Mouse (Mus musculus): ENCODE data around the gene Igflr1.
A peak's percentile ranks its signal among the peaks of the same experiment; 100 is the strongest.

The Igflr1 gene

GRCm38 (mm10) chr7:30553021-30553589 lies 12.1 kb upstream of the Igflr1 start:
- no peak for DNase-seq (ENCODE audit: extremely low spot score, low spot score)

- DNase-seq (ENCODE audit: extremely low spot score, low spot score), result no peak
Observed at GRCm38 (mm10) chr7:30553810-30554584, 11.2 kb upstream of the Igflr1 start.

- no peak for DNase-seq (ENCODE audit: extremely low spot score, low spot score)
Observed at GRCm38 (mm10) chr7:30556894-30557536, 8.2 kb upstream of the Igflr1 start.

- no peak for DNase-seq (ENCODE audit: extremely low spot score, low spot score)
Observed at GRCm38 (mm10) chr7:30557901-30558514, 7.2 kb upstream of the Igflr1 start.

GRCm38 (mm10) chr7:30558656-30559442 lies 6.4 kb upstream of the Igflr1 start:
- DNase-seq (ENCODE audit: extremely low spot score, low spot score), result no peak

GRCm38 (mm10) chr7:30559443-30559954 lies 5.7 kb upstream of the Igflr1 start, which contains the start of gene Lin37:
Gene Lin37, minus strand, starts transcription at chr7:30559838.
- peak; percentile 88 for DNase-seq (ENCODE audit: extremely low spot score, low spot score)

GRCm38 (mm10) chr7:30560296-30560695 lies 4.9 kb upstream of the Igflr1 start:
- no peak for DNase-seq (ENCODE audit: extremely low spot score, low spot score)

- peak; percentile 48 for DNase-seq (ENCODE audit: extremely low spot score, low spot score)
Observed at GRCm38 (mm10) chr7:30562526-30563116, 2.6 kb upstream of the Igflr1 start.

- DNase-seq (ENCODE audit: extremely low spot score, low spot score), result peak; percentile 94
Observed at GRCm38 (mm10) chr7:30563117-30563905, 1.9 kb upstream of the Igflr1 start, which contains the start of the genes U2af1l4, Gm49396 and Psenen. Gene U2af1l4, plus strand, starts transcription at chr7:30563301. Gene Gm49396, plus strand, starts transcription at chr7:30563344. Gene Psenen, minus strand, starts transcription at chr7:30563627.

- DNase-seq (ENCODE audit: extremely low spot score, low spot score), result no peak
Observed at GRCm38 (mm10) chr7:30563906-30564280, 1.3 kb upstream of the Igflr1 start.

GRCm38 (mm10) chr7:30566033-30566432 lies 806 bp downstream of the Igflr1 start:
- DNase-seq (ENCODE audit: extremely low spot score, low spot score), result no peak

GRCm38 (mm10) chr7:30567555-30567954 lies 2.3 kb downstream of the Igflr1 start:
- no peak for DNase-seq (ENCODE audit: extremely low spot score, low spot score)

- no peak for DNase-seq (ENCODE audit: extremely low spot score, low spot score)
Observed at GRCm38 (mm10) chr7:30572389-30572788, 7.2 kb downstream of the Igflr1 start.

GRCm38 (mm10) chr7:30572969-30573368 lies 7.7 kb downstream of the Igflr1 start:
- no peak for DNase-seq (ENCODE audit: extremely low spot score, low spot score)

GRCm38 (mm10) chr7:30579950-30580349 lies 14.7 kb downstream of the Igflr1 start:
- DNase-seq (ENCODE audit: extremely low spot score, low spot score), result no peak

GRCm38 (mm10) chr7:30581547-30581946 lies 16.3 kb downstream of the Igflr1 start:
- DNase-seq (ENCODE audit: extremely low spot score, low spot score), result no peak

- no peak for DNase-seq (ENCODE audit: extremely low spot score, low spot score)
Observed at GRCm38 (mm10) chr7:30584339-30584738, 19.1 kb downstream of the Igflr1 start.

- DNase-seq (ENCODE audit: extremely low spot score, low spot score), result no peak
Observed at GRCm38 (mm10) chr7:30585170-30585569, 19.9 kb downstream of the Igflr1 start.

GRCm38 (mm10) chr7:30586455-30587020 lies 21.3 kb downstream of the Igflr1 start:
- DNase-seq (ENCODE audit: extremely low spot score, low spot score), result no peak

Measured in neural tube, embryonic 10.5 days (tissue).